Mouse (Mus musculus) heart, postnatal 0 days (tissue): ENCODE measurements around the gene Rps19bp1. TPM values are rescaled to one million over a fixed set of nuclear protein-coding genes. Genes with fewer than 3 reads are reported as not detected.

ENCODE experiments used
- ATAC-seq: fragments of 200-750 bp; cut with Nextera tagmentation; 2 replicates; pipeline ENCODE4 v1.8.0; 2017; ENCODE audit warnings: low read depth, moderate number of reproducible peaks, moderate library complexity; ENCODE audit not compliant: insufficient read depth
- DNase-seq: peaks from one replicate; pipeline ENCODE4 v3.0.0-alpha.2; 2016; ENCODE audit warnings: low spot score
- H3K27ac ChIP-seq: fragments of 300-500 bp; sonication (generic); 2 replicates; pipeline ENCODE4 v1.5.1; 2014; ENCODE audit warnings: low read depth, mild to moderate bottlenecking
- H3K27me3 ChIP-seq: fragments of 300-500 bp; sonication (generic); 2 replicates; pipeline ENCODE4 v1.6.1; 2014; ENCODE audit warnings: low read length, mixed read lengths; ENCODE audit not compliant: control insufficient read depth, insufficient read depth
- H3K36me3 ChIP-seq: fragments of 300-500 bp; sonication (generic); replicated peaks from 2 replicates; pipeline ENCODE4 v1.6.1; 2014; ENCODE audit warnings: low read length, mixed read lengths; ENCODE audit not compliant: control insufficient read depth, insufficient read depth
- H3K4me1 ChIP-seq: fragments of 300-500 bp; sonication (generic); 2 replicates; pipeline ENCODE4 v1.6.1; 2014; ENCODE audit warnings: antibody characterized with exemption; ENCODE audit not compliant: control insufficient read depth, insufficient read depth
- H3K4me2 ChIP-seq: fragments of 300-500 bp; sonication (generic); 2 replicates; pipeline ENCODE4 v1.6.1; 2014; ENCODE audit warnings: low read depth, mild to moderate bottlenecking, low read length, moderate library complexity
- H3K4me3 ChIP-seq: fragments of 300-500 bp; sonication (generic); 2 replicates; pipeline ENCODE4 v1.5.1; 2014; ENCODE audit warnings: low read depth, low read length
- H3K9ac ChIP-seq: fragments of 300-500 bp; sonication (generic); replicated peaks from 2 replicates; pipeline ENCODE4 v1.6.1; 2014; ENCODE audit warnings: low read depth, low read length, mixed read lengths
- H3K9me3 ChIP-seq: fragments of 300-500 bp; sonication (generic); replicated peaks from 2 replicates; pipeline ENCODE4 v1.6.1; 2016; ENCODE audit warnings: low read length; ENCODE audit not compliant: control insufficient read depth
- CTCF ChIP-seq: IDR thresholded peaks from 2 replicates; pipeline ENCODE4 v1.5.1; 2016; ENCODE audit warnings: antibody characterized with exemption, control low read depth, low read depth
- EP300 ChIP-seq: IDR thresholded peaks from 2 replicates; pipeline ENCODE4 v1.6.1; 2016; ENCODE audit warnings: antibody characterized with exemption, low read depth
- WGBS: fragments of 180-500 bp; shearing (Covaris S2); extraction: QIAGEN DNeasy Blood & Tissue Kit; methylation state at CpG from one replicate; pipeline ENCODE4 v1.1.7; 2014; 5-methylcytosine and 5-hydroxymethylcytosine counted together
- polyA plus RNA-seq: library from polyadenylated mRNA; unstranded; fragments of >200 nt; fragmentation: Nextera tagmentation; extraction: Ambion mirVana; gene quantifications from 2 replicates; pipeline ENCODE4 v1.2.1, GENCODE M21; 2015
- total RNA-seq: library from RNA; depleted of rRNA; stranded (reverse); fragments of >200 nt; gene quantifications from 2 replicates; pipeline ENCODE4 v1.2.3, GENCODE M21; 2014; ENCODE audit warnings: low replicate concordance; rRNA removed

The Rps19bp1 gene
- total RNA-seq (13.7 and 21.6 TPM in 2 replicates), polyA plus RNA-seq (34.7 and 35.8 TPM in 2 replicates)

DNA sequence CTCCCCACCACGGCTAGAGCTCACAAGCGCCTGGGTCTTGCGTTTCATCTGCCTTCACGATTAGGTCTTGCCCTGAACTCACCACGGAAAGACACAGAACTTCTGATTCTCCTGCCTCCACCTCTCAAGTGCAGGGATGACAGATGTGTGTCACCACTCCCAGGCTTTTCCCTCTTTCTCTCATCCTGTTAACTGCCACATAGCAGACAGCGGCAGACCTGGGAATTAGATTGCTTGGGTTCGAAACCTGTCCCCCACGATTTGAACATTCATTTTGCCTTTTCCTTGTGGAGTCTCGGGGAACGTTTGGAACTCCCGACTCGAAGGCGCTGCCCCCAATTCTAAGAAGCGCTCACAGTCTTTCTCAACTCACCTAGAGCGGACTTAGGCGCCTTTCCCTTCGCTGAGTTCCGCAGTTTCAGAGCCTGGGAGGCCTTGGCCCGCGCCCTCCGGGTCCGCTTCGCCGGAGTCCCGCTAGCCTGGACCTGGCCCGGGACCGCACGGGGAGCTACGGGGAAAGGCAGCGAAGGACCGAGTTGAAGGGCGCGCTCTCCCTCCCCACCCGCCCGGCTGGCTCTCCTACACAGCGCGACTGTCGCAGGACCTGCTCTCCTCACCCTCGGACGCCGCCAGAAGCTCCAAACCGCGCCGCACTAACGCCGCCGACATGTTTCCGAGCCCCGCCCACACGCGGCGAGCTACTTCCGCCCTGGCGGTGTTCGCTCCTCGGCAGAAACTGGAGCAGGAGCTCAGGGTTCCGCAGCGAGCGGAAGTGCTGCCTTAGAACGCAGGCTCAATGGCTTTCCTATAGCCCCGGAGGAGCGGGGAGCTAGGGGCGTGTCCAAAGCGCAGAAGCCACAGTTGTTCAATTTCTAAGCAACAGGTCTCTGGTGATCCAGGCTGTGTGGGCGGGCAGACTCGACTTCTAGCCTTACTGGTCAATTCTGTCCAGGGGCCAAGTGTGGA lies at the start of gene Rps19bp1:
Rps19bp1 (minus strand) TSS at position 706 of the 966 bp plus-strand sequence.
- 1% methylated on average over 66 of the region's 66 CpGs for WGBS

DNA sequence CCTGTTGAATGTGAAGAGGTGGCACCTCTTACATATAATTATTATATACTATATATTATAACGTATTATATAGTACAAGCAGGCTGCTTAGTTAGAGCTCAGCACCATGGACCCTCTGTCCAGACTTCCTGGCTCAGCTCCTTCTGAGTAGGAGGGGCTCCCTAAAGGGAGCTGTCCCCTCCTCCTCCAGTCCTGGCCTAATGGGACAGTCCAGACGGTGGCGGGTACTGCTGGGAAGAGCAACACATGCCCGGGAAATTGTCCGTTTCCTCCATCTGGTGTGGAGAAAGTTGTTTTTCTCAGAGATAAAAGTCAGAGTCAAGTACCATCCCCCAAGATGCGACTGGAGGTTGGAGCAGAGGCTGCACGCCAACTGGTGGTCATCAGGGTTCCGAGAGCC lies 42.0 kb upstream of the Rps19bp1 start:
- Histone ChIP-seq H3K36me3 (no peaks in the 10 kb centered on the region), H3K27ac (no peak overlapping the region), H3K4me2 (no peak overlapping the region), H3K27me3 (0 out of 2 replicates have a peak, but pooled peaks cover 2% of the 10 kb centered on the region), H3K9ac (no peak overlapping the region), H3K4me3 (no peak overlapping the region), H3K4me1 (no peaks in the 10 kb centered on the region), H3K9me3 (no peaks in the 10 kb centered on the region)
- DNase-seq: no peak
- 34% methylated on average over 8 of the region's 8 CpGs for WGBS
- no peak for ATAC-seq
- no peak for TF ChIP-seq CTCF
- no peak for TF ChIP-seq EP300

More for the DNA sequence above, at the start of gene Rps19bp1:
- DNase-seq (peak; percentile 89), ATAC-seq (peak; percentile 89)
- peaks cover 11% of the 10 kb centered on the region; the same call in 1 of the 2 replicates for H3K4me1 ChIP-seq
- peak within 1 kb of the TSS; percentile 69 for H3K4me2 ChIP-seq
- H3K27me3 ChIP-seq: no peaks in the 10 kb centered on the region
- no peaks in the 10 kb centered on the region for H3K9me3 ChIP-seq
- no peak for TF ChIP-seq CTCF
- 0 out of 2 replicates have a peak, but pooled peaks have one; percentile 11 for TF ChIP-seq EP300
- H3K27ac ChIP-seq: peak within 1 kb of the TSS; percentile 73
- H3K9ac ChIP-seq: peak within 1 kb of the TSS; percentile 73
- peak within 1 kb of the TSS; percentile 65 for H3K4me3 ChIP-seq
- peaks cover 13% of the 10 kb centered on the region for H3K36me3 ChIP-seq

DNA sequence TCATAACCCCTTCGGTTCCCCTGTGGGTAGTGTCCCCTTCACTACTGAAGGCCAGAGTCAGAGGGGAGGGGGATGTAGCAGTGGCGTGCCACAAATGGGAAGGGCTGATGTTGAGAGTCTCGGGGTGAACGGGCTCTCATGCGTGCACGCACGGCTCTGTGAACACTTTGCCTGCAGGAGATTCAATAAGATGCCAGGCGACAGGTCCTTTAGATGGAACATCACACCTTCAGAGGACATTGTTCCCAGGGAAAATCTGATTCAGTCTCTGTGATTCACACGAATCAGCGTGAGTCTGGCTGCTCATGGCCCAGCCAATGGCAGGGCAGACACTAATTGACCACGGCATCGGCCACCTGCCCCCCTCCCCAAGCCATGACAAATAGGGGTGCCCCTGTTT lies 40.1 kb upstream of the Rps19bp1 start:
- ATAC-seq (no peak), DNase-seq (no peak)
- H3K27me3 ChIP-seq: 0 out of 2 replicates have a peak, but pooled peaks cover 2% of the 10 kb centered on the region
- no peak overlapping the region for H3K4me3 ChIP-seq
- WGBS: 79% methylated on average over 12 of the region's 12 CpGs
- TF ChIP-seq CTCF: no peak
- no peak for TF ChIP-seq EP300
- no peak overlapping the region for H3K9ac ChIP-seq
- H3K4me2 ChIP-seq: no peak overlapping the region
- no peaks in the 10 kb centered on the region for H3K4me1 ChIP-seq
- H3K9me3 ChIP-seq: no peaks in the 10 kb centered on the region
- no peaks in the 10 kb centered on the region for H3K36me3 ChIP-seq
- H3K27ac ChIP-seq: no peak overlapping the region

DNA sequence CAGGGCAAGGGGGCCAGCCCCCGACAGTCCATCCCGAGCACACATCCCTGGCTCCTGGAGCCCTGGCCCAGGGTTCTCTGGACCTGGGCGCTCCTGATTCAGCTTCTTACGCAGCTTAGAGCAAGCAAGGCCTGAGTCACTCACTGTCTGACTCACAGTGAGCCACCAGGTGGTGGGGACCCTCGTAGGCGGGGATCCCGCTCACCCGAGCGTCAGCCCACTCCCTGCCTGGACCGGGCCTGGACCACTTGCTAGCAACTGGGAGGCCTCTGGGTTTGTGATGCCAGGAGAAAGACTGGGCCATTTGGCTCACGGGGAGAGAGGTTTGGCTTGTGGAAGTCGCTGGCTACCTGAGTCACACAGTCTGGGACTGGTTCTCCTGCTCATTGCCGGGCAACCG lies 39.7 kb upstream of the Rps19bp1 start:
- Histone ChIP-seq H3K36me3 (no peaks in the 10 kb centered on the region), H3K4me2 (no peak overlapping the region), H3K9me3 (no peaks in the 10 kb centered on the region), H3K4me3 (no peak overlapping the region), H3K4me1 (no peaks in the 10 kb centered on the region), H3K9ac (no peak overlapping the region), H3K27me3 (0 out of 2 replicates have a peak, but pooled peaks cover 2% of the 10 kb centered on the region), H3K27ac (no peak overlapping the region)
- no peak for TF ChIP-seq EP300
- no peak for TF ChIP-seq CTCF
- ATAC-seq (no peak), DNase-seq (no peak)
- 66% methylated on average over 14 of the region's 14 CpGs for WGBS

DNA sequence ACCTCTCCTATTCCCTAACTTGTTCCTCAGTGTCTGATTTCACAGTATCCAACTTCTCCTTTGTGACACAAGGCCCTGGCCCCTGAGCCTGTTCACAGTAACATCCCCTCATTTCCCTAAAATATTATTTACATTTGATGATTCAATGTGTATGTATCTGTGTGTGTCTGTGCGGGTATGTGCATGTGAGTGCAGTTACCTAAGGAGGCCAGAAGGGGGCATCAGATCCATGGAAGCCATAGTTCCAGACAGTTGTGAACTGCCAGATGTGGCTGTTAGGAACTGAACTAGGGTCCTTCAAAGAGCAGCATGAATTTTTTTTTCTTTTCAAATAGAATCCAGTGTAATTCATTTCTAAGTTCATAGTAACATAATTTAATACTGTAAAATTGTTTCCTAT lies 33.0 kb upstream of the Rps19bp1 start:
- Histone ChIP-seq H3K9ac (no peak overlapping the region), H3K27me3 (no peaks in the 10 kb centered on the region), H3K4me1 (no peaks in the 10 kb centered on the region), H3K27ac (no peak overlapping the region), H3K36me3 (no peaks in the 10 kb centered on the region), H3K4me3 (no peak overlapping the region), H3K9me3 (no peaks in the 10 kb centered on the region), H3K4me2 (no peak overlapping the region)
- 97% methylated on average over 1 of the region's 1 CpGs for WGBS
- DNase-seq (no peak), ATAC-seq (no peak)
- TF ChIP-seq EP300 (no peak), CTCF (no peak)
